Mouse (Mus musculus) kidney, postnatal 36 days (tissue): Measurements from ENCODE around the gene Wdr77.
"Not testable (repeated sequence)": the region's sequence is repeated elsewhere in the genome, so short reads cannot be mapped to it uniquely, and the experiment has no call there.

ENCODE experiments used
- DNase-seq, 2 experiments: peaks; one replicate each; pipeline ENCODE4 v3.0.0; 2021 to 2022; ENCODE audit warnings: mixed read lengths in 2 of 2

The Wdr77 gene

GRCm38 (mm10) chr3:105957235-105957634 lies 1.9 kb upstream of the Wdr77 start:
- DNase-seq: no peak

- no peak for DNase-seq
Observed at GRCm38 (mm10) chr3:105958204-105958603, 965 bp upstream of the Wdr77 start.

GRCm38 (mm10) chr3:105959585-105959984 lies 416 bp downstream of the Wdr77 start:
- peak in 1 of 2 experiments; percentile 6 for DNase-seq

GRCm38 (mm10) chr3:105959999-105960398 lies 830 bp downstream of the Wdr77 start, which contains the start of gene Atp5f1:
Gene Atp5f1 (minus strand): TSS chr3:105960099.
- DNase-seq: no peak

- peak; percentile 4 to 32 for DNase-seq
Observed at GRCm38 (mm10) chr3:105960700-105961099, 1.5 kb downstream of the Wdr77 start.

- no peak for DNase-seq
Observed at GRCm38 (mm10) chr3:105971831-105972446, 12.8 kb downstream of the Wdr77 start.

- DNase-seq: no peak
Observed at GRCm38 (mm10) chr3:105973411-105973810, 14.2 kb downstream of the Wdr77 start, which contains the start of gene Ovgp1. Gene Ovgp1 (plus strand): TSS chr3:105973711.

GRCm38 (mm10) chr3:105974174-105974573 lies 15.0 kb downstream of the Wdr77 start:
- no peak for DNase-seq

- DNase-seq: not testable (repeated sequence)
Observed at GRCm38 (mm10) chr3:105989611-105990010, 30.4 kb downstream of the Wdr77 start.

GRCm38 (mm10) chr3:105991653-105992283 lies 32.6 kb downstream of the Wdr77 start:
- peak; percentile 27 to 72 for DNase-seq

GRCm38 (mm10) chr3:105994730-105995129 lies 35.6 kb downstream of the Wdr77 start:
- DNase-seq: no peak

- DNase-seq: no peak
Observed at GRCm38 (mm10) chr3:106000707-106001375, 41.7 kb downstream of the Wdr77 start.

- DNase-seq: peak; percentile 25 to 51
Observed at GRCm38 (mm10) chr3:106001416-106002370, 42.5 kb downstream of the Wdr77 start.

GRCm38 (mm10) chr3:106003360-106003759 lies 44.2 kb downstream of the Wdr77 start:
- not testable (repeated sequence) for DNase-seq

GRCm38 (mm10) chr3:106014546-106014945 lies 55.4 kb downstream of the Wdr77 start, which contains the start of gene Pifo:
Gene Pifo (minus strand): TSS chr3:106014646.
- DNase-seq: no peak
